Mouse (Mus musculus): ENCODE results near the gene Syt12.
A peak's percentile ranks its signal among the peaks of the same experiment; 100 is the strongest.

The Syt12 gene

DNA sequence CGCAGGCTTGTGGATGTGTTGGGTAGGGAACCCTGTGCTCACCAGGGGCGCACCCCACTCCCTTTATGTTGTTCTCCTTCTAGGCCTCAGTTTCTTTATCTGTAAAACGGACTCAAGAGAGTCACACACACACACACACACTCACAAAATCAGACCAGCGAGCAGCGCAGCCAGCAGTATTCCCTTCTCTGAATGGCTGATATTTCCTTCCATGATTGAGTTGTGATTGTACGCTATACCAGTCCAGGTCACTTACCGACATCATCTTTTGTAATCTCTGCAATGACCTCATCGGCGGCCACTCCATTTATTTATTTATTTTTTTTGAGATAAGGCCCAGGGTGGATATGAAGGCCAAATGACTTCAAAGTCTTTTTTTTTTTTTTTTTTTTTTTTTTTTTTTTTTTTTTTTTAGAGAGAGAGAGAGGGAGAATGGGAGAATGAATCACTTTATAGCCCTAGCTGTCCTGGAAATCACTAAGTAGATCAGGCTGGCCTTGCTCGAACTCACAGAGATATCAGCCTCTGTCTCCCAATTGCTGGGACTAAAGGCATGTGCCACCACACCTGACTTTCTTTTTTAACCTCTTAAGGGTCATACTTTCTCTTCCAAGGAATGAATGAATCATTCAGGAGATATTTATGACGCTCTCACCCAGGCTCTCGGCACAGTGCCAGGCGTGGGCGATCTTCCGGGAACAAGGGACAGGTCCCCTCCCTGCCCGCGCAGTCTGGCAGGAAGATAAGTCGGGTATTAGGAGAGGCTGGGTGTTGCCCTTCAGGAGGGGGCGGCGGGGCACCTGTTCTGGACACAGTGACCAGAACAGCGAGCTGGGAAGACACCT is at the start of gene Syt12:
Gene Syt12, minus strand, starts transcription at position 103 of the 845 bp plus-strand sequence.
- no peak for DNase-seq (ENCODE audit: low read depth, low spot score)

- DNase-seq (ENCODE audit: low read depth, low spot score), result no peak
Measured at GRCm38 (mm10) chr19:4521426-4522050, 44.3 kb upstream of the Syt12 start.

- no peak for DNase-seq (ENCODE audit: low read depth, low spot score)
Measured at GRCm38 (mm10) chr19:4517483-4517882, 40.2 kb upstream of the Syt12 start.

- DNase-seq (ENCODE audit: low read depth, low spot score), result no peak
Measured at GRCm38 (mm10) chr19:4516288-4516687, 39.0 kb upstream of the Syt12 start.

GRCm38 (mm10) chr19:4515746-4516145 is 38.5 kb upstream of the Syt12 start:
- DNase-seq (ENCODE audit: low read depth, low spot score), result no peak

GRCm38 (mm10) chr19:4513236-4513858 is 36.1 kb upstream of the Syt12 start:
- DNase-seq (ENCODE audit: low read depth, low spot score), result no peak

- DNase-seq (ENCODE audit: low read depth, low spot score), result no peak
Measured at GRCm38 (mm10) chr19:4511116-4511841, 34.0 kb upstream of the Syt12 start.

DNA sequence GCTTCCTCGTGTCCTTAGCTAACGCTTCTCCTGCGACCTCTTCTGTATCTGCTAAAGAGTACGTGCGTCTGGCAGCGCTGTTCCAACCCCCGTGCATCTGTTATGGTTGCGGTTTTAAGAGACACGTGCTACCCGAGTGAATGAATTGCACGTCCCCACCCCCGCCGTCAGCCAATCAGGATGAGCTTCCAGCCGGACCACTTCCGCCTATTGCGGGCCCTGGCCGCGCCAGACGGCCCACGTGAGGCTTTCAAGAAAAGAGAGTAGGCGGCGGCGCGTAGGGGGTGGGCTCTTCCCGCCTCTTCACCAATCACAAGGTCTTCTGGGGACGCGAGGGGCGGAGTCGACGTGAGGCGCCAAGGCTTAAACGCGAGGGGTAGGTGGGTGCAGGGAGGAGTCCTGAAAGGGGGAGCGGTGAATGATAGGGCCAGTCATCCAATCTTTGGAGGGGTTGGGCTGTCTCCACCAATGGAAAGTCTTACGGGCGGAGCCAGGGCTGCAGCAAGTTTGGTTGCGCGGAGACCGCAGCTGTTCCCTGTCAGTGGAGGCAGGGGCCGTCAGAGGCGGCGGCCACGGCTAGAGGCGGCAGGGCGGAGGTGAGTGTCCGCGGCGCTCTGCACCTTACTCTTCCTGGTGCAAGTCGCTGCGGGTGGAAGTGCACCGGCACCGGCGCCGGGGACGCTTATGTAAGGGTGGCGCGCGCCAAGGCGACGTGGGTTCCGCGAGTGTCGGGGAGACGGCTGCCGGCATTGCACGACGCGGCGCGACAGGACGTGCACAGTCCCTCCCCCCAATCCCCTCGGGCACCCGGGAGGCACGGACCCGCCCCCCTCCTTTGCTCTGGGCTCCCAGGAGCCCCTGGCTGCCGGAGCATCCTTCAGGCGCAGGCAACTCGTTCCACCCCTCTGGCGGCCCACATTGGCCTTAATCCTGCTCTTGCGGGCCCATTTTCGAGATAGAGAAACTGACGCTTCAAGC is 33.0 kb upstream of the Syt12 start, which contains the start of gene Pcx:
Gene Pcx, plus strand, starts transcription at position 487 of the 978 bp plus-strand sequence.
- peak; percentile 99 for DNase-seq (ENCODE audit: low read depth, low spot score)

DNA sequence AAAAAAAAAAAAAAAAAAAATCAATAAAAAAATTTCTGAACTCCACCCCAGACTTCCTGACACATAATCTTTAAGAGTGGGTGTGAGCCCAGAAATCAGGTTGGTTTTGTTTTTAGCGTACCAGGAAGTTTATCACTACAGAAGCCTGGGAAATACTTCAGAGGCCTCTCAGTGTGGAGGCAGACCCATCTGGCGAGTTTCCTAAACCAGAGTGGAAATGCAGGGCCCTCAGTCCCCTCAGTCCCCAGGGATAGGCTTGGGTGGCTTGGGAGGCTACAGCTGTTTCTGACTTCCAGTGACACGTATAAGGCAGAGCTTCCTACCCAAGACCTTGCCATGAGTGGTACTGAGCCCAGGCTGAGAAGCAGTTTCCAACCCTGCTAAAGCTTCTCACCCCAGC is 30.5 kb upstream of the Syt12 start:
- DNase-seq (ENCODE audit: low read depth, low spot score), result no peak

- no peak for DNase-seq (ENCODE audit: low read depth, low spot score)
Measured at GRCm38 (mm10) chr19:4504830-4505229, 27.6 kb upstream of the Syt12 start.

GRCm38 (mm10) chr19:4502701-4503100 is 25.5 kb upstream of the Syt12 start:
- DNase-seq (ENCODE audit: low read depth, low spot score), result no peak

DNA sequence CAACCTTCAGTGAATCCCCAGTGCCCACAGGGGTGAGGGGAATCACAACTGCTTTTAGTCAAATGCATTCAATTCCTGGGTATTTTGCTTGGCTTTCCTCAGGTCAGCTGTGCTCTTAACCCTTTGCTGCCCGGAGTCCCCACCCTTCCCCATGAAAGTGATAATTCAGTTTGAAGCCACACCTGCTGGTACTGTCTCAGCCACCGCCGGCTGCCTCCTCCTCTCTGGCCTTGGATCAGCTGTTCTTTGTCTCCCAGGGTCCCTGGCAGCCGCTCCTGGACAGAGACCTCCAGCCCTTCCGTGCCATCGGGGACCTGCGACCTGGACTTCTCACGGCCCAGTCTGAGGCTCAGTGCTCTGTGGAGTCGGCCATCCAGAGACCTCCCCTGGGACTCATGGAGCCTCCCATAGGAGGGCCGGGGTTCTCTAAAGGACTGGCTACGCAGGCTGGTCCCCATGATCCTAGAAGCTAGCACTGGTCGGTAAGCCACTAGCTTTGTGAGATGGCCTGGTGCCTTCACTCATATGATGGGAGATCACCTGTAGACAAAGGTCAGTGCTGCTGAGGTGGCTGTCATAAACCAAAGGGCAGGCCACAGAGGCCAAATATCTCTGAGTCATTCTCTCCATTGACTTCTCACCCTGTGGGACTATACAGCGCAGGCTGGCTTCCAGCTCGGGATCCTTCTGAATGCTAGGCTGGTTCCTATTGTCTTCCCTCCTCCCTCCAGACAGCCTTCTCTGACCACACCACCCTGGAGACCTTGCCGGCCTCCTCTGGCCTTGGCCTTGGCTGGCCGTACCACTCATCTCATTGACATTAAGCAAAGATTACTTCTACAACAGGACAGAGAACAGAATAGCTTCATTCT is 21.1 kb upstream of the Syt12 start, which contains the start of gene 2010003K11Rik:
Gene 2010003K11Rik, minus strand, starts transcription at position 522 of the 872 bp plus-strand sequence.
- no peak for DNase-seq (ENCODE audit: low read depth, low spot score)

GRCm38 (mm10) chr19:4497263-4497973 is 20.2 kb upstream of the Syt12 start:
- no peak for DNase-seq (ENCODE audit: low read depth, low spot score)

GRCm38 (mm10) chr19:4496535-4497262 is 19.5 kb upstream of the Syt12 start:
- DNase-seq (ENCODE audit: low read depth, low spot score), result no peak

GRCm38 (mm10) chr19:4495814-4496213 is 18.6 kb upstream of the Syt12 start:
- no peak for DNase-seq (ENCODE audit: low read depth, low spot score)

- no peak for DNase-seq (ENCODE audit: low read depth, low spot score)
Measured at GRCm38 (mm10) chr19:4494707-4495106, 17.5 kb upstream of the Syt12 start.

- no peak for DNase-seq (ENCODE audit: low read depth, low spot score)
Measured at GRCm38 (mm10) chr19:4492526-4493296, 15.5 kb upstream of the Syt12 start.
